Mouse (Mus musculus) limb, embryonic 12.5 days (tissue): ENCODE results near the gene Pogz. TPM values are rescaled to one million over a fixed set of nuclear protein-coding genes. Genes with fewer than 3 reads are reported as not detected.
"Not testable (repeated sequence)": the region's sequence is repeated elsewhere in the genome, so short reads cannot be mapped to it uniquely, and the experiment has no call there.

Experiments
- ATAC-seq: fragments of 200-750 bp; cut with Nextera tagmentation; 2 replicates; pipeline ENCODE4 v1.8.0; 2017; ENCODE audit warnings: low read depth, moderate TSS enrichment; ENCODE audit not compliant: insufficient number of reproducible peaks, insufficient read depth, low FRiP score, low TSS enrichment
- H3K27ac ChIP-seq: fragments of 300-500 bp; sonication (generic); 2 replicates; pipeline ENCODE4 v1.5.1; 2016; ENCODE audit warnings: mild to moderate bottlenecking, moderate library complexity
- H3K27me3 ChIP-seq: fragments of 300-500 bp; sonication (generic); 2 replicates; pipeline ENCODE4 v1.6.1; 2016; ENCODE audit warnings: mild to moderate bottlenecking, moderate library complexity
- H3K36me3 ChIP-seq: fragments of 300-500 bp; sonication (generic); 2 replicates; pipeline ENCODE4 v1.6.1; 2016; ENCODE audit warnings: mild to moderate bottlenecking, moderate library complexity
- H3K4me1 ChIP-seq: fragments of 300-500 bp; sonication (generic); replicated peaks from 2 replicates; pipeline ENCODE4 v1.6.1; 2016
- H3K4me2 ChIP-seq: fragments of 300-500 bp; sonication (generic); 2 replicates; pipeline ENCODE4 v1.6.1; 2016; ENCODE audit warnings: mild to moderate bottlenecking, moderate library complexity
- H3K4me3 ChIP-seq: fragments of 300-500 bp; sonication (generic); replicated peaks from 2 replicates; pipeline ENCODE4 v1.5.1; 2016; ENCODE audit warnings: mild to moderate bottlenecking
- H3K9ac ChIP-seq: fragments of 300-500 bp; sonication (generic); replicated peaks from 2 replicates; pipeline ENCODE4 v1.6.1; 2016; ENCODE audit warnings: mild to moderate bottlenecking, moderate library complexity
- H3K9me3 ChIP-seq: fragments of 300-500 bp; sonication (generic); 2 replicates; pipeline ENCODE4 v1.6.1; 2016; ENCODE audit warnings: mild to moderate bottlenecking, moderate library complexity
- WGBS: fragments of 180-500 bp; shearing (Covaris S2); methylation state at CpG from one replicate; pipeline ENCODE4 v1.1.7; 2016; 5-methylcytosine and 5-hydroxymethylcytosine counted together
- polyA plus RNA-seq: library from polyadenylated mRNA; unstranded; fragments of >200 nt; fragmentation: Nextera tagmentation; extraction: Ambion mirVana; gene quantifications from 2 replicates; pipeline ENCODE4 v1.2.1, GENCODE M21; 2016

The Pogz gene
- polyA plus RNA-seq, 1 experiment from 2014 or later = 21.0 TPM

DNA sequence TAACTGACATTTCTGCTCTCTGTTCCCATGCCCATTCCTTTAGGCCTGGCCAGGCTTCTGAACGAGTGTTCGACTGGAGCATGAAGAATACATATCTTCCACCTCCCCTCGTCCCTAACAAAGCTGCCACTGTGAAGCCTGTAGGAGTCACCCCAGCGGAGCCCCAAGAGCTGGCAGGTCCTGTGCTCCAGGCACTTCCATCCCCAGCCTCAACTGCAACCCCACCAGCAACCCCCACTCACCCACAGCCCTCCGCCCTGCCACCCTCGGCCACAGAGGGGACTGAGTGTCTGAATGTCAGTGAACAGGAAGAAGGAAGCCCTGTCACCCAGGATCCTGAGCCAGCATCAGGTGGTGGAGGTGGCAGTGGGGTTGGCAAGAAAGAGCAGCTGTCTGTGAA lies 41.3 kb downstream of the Pogz start:
- 91% methylated on average over 6 of the region's 6 CpGs for WGBS
- Histone ChIP-seq H3K4me2 (no peak overlapping the region), H3K27me3 (no peaks in the 10 kb centered on the region), H3K4me3 (no peak overlapping the region), H3K27ac (no peak overlapping the region), H3K9me3 (no peaks in the 10 kb centered on the region), H3K4me1 (no peaks in the 10 kb centered on the region), H3K36me3 (peaks cover 99% of the 10 kb centered on the region), H3K9ac (no peak overlapping the region)
- ATAC-seq = no peak

DNA sequence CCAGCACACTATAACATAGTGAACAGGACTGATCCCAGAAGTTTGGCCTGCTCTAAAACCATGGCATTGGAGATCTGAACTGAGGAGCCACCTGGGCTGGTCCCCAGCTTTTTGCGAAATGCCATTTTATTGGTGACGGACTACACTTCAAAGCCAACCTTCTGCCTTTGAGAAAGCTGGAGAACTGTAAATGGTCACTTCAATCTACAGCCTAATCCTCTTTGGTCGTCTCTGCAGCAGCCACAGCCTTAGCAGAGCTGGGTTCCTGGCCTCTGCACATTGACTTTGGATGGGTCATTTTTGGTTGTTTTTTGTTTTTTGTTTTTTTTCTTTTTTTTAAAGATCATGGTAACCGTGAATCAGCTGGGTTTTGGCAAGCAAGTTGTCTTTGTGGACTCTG lies 44.5 kb downstream of the Pogz start:
- peaks cover 87% of the 10 kb centered on the region for H3K36me3 ChIP-seq
- H3K4me3 ChIP-seq = no peak overlapping the region
- ATAC-seq = no peak
- no peak overlapping the region for H3K4me2 ChIP-seq
- WGBS = 65% methylated on average over 4 of the region's 4 CpGs
- no peak overlapping the region for H3K27ac ChIP-seq
- H3K4me1 ChIP-seq = peaks cover 8% of the 10 kb centered on the region
- no peaks in the 10 kb centered on the region for H3K9me3 ChIP-seq
- H3K9ac ChIP-seq = no peak overlapping the region
- H3K27me3 ChIP-seq = no peaks in the 10 kb centered on the region

DNA sequence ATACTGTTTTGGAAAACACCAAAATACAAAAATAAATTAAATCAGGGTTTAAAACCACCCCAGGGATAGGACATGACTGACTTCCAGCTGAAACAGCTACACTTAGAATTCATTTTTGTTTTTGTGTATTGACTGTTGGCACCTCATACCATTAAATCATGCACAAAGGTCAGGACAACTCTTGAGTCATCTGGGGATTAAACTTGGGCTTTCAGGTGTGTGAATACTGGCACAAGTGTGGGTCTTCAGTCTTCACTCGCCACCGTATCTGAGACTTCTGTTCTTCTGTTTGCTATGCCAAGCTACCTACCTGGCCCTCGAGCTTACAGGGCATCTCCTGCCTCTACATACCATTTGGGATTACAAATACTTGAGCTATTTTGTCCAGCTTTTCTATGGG lies 45.2 kb downstream of the Pogz start:
- Histone ChIP-seq H3K27me3 (no peaks in the 10 kb centered on the region), H3K36me3 (peaks cover 80% of the 10 kb centered on the region), H3K9ac (no peak overlapping the region), H3K4me1 (peaks cover 11% of the 10 kb centered on the region), H3K9me3 (no peaks in the 10 kb centered on the region), H3K4me3 (no peak overlapping the region), H3K27ac (no peak overlapping the region), H3K4me2 (no peak overlapping the region)
- ATAC-seq = no peak
- whole genome bisulfite sequencing = 89% methylated on average over 3 of the region's 3 CpGs

DNA sequence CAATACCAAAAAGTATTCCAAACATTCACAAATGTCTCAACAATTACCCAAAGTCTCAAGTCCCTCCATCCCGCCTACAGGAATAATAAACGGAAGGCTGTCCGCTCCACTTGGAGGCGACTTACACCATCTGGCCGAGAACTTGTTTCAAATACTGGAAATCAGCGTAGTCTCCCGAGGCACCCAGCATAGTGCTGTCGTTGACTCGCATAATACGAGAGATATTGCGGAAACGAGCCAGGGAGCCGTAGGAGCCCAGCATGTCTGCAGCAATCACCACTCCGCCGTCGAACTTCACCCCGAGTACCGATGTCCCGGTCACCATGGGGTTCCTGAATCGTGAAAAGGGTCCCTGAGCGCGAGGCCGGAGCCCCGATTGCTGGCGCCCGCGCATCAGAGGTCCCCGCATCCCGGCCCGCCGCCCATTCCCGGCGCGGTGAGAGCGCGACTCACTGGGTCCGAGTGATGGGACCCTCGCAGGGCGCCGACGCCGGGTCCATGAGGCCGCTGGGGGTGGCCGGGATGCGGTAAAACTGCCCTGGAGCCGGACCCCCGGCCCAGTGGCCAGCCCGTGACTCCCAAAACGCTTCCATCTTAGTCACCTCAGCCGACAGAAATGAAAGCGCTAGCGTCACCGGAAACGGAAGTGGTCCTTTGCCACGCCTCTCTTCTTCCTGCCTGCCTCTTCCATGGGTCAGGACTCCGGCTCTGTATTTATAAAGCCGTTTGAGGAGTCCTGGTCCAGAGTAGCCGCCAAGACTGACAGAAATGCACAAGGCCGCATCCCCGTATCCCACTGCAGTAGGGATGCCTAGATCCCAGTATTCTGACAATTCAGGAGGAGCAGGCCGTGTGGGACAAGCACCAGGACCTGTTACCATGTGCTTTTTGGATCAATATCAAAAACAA lies 49.2 kb downstream of the Pogz start, which contains the start of gene Psmb4:
Gene Psmb4 (minus strand): TSS at position 646 of the 909 bp plus-strand sequence.
- peaks cover 40% of the 10 kb centered on the region for H3K36me3 ChIP-seq
- peak within 1 kb of the TSS; percentile 95 for H3K4me3 ChIP-seq
- peak; percentile 69; the same call in 1 of the 2 replicates for ATAC-seq
- H3K27me3 ChIP-seq = no peaks in the 10 kb centered on the region
- peak within 1 kb of the TSS; percentile 72 for H3K27ac ChIP-seq
- no peaks in the 10 kb centered on the region for H3K9me3 ChIP-seq
- WGBS = 1% methylated on average over 61 of the region's 61 CpGs
- H3K4me1 ChIP-seq = peaks cover 11% of the 10 kb centered on the region
- peak within 1 kb of the TSS; percentile 70 for H3K4me2 ChIP-seq
- H3K9ac ChIP-seq = peak within 1 kb of the TSS; percentile 82

DNA sequence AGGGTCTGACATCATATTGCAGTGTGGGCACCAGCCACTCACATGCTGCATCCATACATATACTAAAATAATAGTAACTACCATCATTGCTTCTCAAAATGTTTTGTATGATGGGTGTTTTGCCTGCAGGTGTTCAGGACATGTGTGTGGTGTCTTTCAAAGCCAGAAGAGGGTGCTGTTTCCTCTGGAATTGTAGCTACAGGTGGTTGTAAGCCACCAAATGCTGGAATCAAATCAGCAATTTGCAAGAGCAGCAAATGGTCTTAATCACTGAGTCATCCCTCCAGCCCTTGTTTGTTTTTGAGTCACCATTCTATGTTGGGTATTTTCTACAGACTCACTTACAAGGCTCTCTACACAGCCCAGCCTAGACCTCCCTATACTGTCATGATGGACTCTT lies 51.2 kb downstream of the Pogz start:
- Histone ChIP-seq H3K27ac (no peak overlapping the region), H3K27me3 (no peaks in the 10 kb centered on the region), H3K9me3 (no peaks in the 10 kb centered on the region), H3K36me3 (peaks cover 20% of the 10 kb centered on the region), H3K4me1 (peaks cover 11% of the 10 kb centered on the region), H3K4me3 (no peak overlapping the region), H3K9ac (no peak overlapping the region), H3K4me2 (no peak overlapping the region)
- no peak for ATAC-seq

DNA sequence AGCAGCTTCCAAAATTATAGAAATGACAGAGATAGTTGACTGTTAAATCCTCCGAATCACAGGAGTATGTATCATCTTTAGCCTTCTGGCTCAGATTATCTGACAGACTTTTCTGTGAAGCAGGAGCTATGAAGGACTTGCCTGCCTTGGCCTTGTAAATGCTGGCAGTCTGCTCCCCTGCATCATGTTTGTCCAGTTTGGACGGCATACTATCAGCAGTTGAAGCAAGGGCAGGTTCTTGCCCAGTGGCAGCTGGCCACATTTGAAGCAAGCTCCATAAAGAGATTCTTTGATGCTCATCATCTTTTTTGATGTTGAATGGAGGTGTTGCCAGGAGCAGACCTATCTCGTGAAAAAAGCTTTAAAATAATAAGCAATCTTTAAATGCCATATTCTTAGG lies 56.7 kb downstream of the Pogz start:
- no peaks in the 10 kb centered on the region for H3K27me3 ChIP-seq
- H3K4me1 ChIP-seq = no peaks in the 10 kb centered on the region
- no peak for ATAC-seq
- no peak overlapping the region for H3K9ac ChIP-seq
- H3K9me3 ChIP-seq = no peaks in the 10 kb centered on the region
- H3K4me2 ChIP-seq = no peak overlapping the region
- 72% methylated on average over 3 of the region's 3 CpGs for WGBS
- H3K4me3 ChIP-seq = no peak overlapping the region
- no peaks in the 10 kb centered on the region for H3K36me3 ChIP-seq
- H3K27ac ChIP-seq = no peak overlapping the region

DNA sequence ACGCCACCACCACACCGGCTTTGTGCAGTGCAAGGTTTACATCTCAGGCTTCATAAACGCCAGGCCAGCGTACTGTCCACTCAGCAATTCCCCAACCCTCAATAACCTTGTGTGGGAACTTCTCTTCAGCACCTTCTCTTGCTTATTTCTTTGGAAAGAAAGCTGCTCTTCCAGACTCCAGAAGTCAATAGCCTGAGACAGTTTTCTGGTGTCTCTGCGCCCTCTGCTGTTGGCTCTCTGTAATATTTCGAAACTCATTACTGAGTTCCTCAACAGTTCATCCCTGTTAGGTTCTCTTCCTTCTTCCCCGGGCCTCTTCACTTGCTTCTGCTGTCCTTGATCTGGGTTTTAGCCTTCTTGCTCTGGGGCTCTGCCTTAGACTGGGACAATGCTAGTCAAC lies 65.4 kb downstream of the Pogz start:
- Histone ChIP-seq H3K9ac (no peak overlapping the region), H3K4me2 (no peak overlapping the region), H3K9me3 (no peaks in the 10 kb centered on the region), H3K36me3 (no peaks in the 10 kb centered on the region), H3K27ac (no peak overlapping the region), H3K27me3 (no peaks in the 10 kb centered on the region), H3K4me3 (no peak overlapping the region), H3K4me1 (no peaks in the 10 kb centered on the region)
- WGBS = 23% methylated on average over 7 of the region's 7 CpGs
- ATAC-seq = no peak

DNA sequence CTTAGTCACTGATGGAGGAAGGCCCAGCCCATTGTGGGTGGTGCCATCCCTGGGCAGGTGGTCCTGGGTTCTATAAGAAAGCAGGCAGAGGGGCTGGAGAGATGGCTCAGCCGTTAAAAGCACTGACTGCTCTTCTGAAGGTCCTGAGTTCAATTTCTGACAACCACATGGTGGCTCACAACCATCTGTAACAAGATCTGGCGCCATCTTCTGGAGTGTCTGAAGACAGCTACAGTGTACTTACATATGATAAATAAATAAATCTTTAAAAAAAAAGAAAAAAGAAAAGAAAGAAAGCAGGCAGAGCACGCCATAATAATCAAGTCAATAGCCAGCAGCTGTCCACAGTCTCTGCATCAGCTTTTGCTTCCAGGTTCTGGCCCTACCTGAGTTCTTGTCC lies 67.4 kb downstream of the Pogz start:
- ATAC-seq, H3K4me3 ChIP-seq, H3K27ac ChIP-seq, H3K4me2 ChIP-seq, H3K36me3 ChIP-seq, H3K4me1 ChIP-seq, H3K9me3 ChIP-seq, H3K9ac ChIP-seq, H3K27me3 ChIP-seq: not testable (repeated sequence)
- 65% methylated on average over 3 of the region's 3 CpGs for WGBS

DNA sequence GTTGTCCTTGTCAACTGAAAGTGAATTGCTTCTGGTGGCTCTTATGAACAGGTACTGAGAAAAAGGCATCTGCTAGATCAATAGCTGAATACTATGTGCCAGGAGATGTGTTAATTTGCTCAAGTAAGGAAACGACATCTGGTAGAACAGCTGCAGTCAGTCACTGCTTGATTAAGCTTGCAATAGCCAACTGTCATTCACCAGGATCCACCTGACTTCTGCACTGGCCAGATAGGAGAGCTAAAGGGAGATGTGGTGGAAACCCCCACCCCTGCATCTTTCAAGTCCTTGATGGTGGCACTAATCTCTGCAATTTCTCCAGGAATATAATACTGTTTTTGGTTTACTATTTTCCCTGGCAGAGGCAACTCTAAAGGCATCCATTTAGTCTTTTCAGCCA lies 69.1 kb downstream of the Pogz start:
- 55% methylated on average over 1 of the region's 1 CpGs for WGBS
- Histone ChIP-seq H3K36me3 (no peaks in the 10 kb centered on the region), H3K27me3 (no peaks in the 10 kb centered on the region), H3K27ac (no peak overlapping the region), H3K9me3 (no peaks in the 10 kb centered on the region), H3K4me1 (no peaks in the 10 kb centered on the region), H3K4me3 (no peak overlapping the region), H3K9ac (no peak overlapping the region), H3K4me2 (no peak overlapping the region)
- no peak for ATAC-seq

DNA sequence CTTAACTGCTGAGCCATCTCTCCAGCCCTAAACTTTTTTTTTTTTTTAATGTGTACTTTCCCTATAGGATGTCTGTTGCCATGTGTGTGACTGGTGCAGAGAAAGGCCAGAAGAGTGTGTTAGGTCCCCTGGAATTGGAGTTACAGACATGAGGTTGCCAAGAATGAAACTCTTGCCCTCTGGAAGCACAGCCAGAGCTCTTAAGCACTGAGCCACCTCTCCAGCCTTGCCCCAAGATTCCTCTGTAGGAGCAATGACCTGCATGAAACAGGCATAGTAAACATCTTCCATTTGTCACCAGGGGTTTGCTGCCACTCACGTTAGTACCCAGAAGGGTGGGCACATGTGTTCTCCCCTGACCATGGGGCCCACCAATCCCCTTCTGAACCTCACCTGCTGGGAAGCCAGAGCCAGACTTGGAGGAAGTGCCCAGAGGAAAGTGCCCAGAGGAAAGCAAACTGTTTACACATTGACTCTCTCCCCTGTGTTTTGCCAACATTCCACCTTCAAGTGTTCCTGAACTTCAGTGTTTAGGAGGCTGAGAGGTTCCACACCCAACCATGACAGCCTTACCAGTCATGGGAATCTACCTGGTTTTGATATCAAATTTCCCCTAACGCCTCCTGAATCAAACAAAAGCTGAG lies 73.8 kb downstream of the Pogz start:
- WGBS = 63% methylated on average over 2 of the region's 2 CpGs
- H3K4me1 ChIP-seq = no peaks in the 10 kb centered on the region
- H3K36me3 ChIP-seq = no peaks in the 10 kb centered on the region
- no peak for ATAC-seq
- H3K9me3 ChIP-seq = no peaks in the 10 kb centered on the region
- no peaks in the 10 kb centered on the region for H3K27me3 ChIP-seq
- H3K4me3 ChIP-seq = no peak overlapping the region
- H3K4me2 ChIP-seq = no peak overlapping the region
- no peak overlapping the region for H3K27ac ChIP-seq
- H3K9ac ChIP-seq = no peak overlapping the region

DNA sequence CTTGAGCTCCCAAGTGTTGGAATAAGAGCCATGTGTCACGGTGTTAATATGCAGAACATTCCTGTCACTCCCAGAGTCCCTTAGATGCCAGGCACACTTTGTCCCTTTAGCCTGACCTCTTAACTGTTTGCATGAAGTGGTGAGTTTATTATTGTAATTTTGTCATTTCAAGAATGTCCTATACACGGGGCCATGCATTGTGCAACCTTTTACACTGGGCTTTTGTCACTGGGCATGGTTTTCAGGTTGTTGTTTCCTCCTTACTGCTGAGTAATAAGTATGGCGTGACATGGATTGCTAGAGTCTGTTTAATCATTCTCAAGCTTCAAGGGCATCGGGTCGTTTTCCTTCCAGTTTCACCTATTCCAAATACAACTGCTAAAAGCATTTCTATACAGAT lies 76.4 kb downstream of the Pogz start:
- 58% methylated on average over 5 of the region's 5 CpGs for WGBS
- Histone ChIP-seq H3K4me1 (no peaks in the 10 kb centered on the region), H3K36me3 (no peaks in the 10 kb centered on the region)

More for the DNA sequence above, 76.4 kb downstream of the Pogz start:
- H3K4me2 ChIP-seq = no peak overlapping the region
- no peaks in the 10 kb centered on the region for H3K9me3 ChIP-seq
- no peak overlapping the region for H3K9ac ChIP-seq
- H3K27me3 ChIP-seq = no peaks in the 10 kb centered on the region
- H3K27ac ChIP-seq = no peak overlapping the region
- H3K4me3 ChIP-seq = no peak overlapping the region
- no peak for ATAC-seq
